Comparison of ENCODE assay signal across 9 mouse cellular contexts in the genomic region with DNA sequence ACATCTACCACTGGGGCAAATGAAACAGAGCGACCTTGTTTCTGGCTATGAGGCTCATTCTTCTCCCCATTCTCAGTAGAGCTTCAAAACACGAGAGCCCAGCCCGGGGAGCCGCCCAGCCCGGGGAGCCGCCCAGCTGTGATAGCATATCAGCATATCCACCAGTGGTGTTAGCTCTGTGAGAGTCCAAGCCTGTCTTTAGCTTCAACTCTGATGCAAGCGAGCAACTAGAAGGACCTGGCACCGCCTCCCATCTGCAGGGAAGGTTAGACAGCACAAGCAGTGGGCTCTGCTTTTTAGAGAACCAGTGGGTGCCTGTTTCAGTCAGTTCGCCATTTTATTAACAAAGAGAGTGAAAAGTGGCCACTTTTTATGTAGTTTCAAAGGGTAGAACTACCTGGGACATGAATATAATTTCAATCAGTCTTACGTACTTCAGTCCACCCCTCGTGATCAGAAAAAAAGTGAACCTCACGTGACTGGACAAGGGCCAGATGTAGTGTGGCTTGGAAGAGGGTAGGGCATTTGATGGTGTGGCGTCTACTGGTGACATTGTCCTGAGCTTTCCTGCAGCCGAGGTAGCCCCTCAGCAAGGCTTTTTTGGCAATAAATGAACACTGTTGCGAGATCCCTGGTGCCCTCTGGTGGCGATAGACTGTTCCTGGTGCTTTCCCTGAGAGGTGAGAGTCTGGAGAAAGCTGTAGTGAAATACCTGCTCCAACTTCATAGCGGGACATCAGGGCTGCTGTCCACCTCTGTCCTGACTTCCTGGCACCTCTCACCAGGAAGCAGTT.
DNase-seq lines count a peak whose midpoint lies in the region; ATAC-seq and TF ChIP-seq lines count a peak whose summit lies in the region.
"Had no signal": no experiment of that assay in that cellular context is flagged by ENCODE, and none has a peak within 500 bp of the region (broad histone marks: within the 10 kb centered on the region; RNA-seq: fewer than 3 reads in every experiment).

No protein-coding gene starts in this region.

- TF ChIP-seq RAD21 in MEL (IDR thresholded peaks at IDR 0.05; ENCODE audit: low read depth, low read length) = peak; percentile 3

- H3K79me2 ChIP-seq in MEL (ENCODE audit: control insufficient read depth, insufficient read depth, low read length, poor library complexity) = no peaks in the 10 kb centered on the region

- no peak for TF ChIP-seq POLR2A in MEL (IDR thresholded peaks at IDR 0.05; ENCODE audit: control insufficient read depth in 1 of 2, insufficient read depth in 1 of 2, low read depth in 1 of 2, low read length in 2 of 2, poor library complexity in 1 of 2)

- no peak overlapping the region for H3K27ac ChIP-seq in heart, embryonic 12.5 days (ENCODE audit: poor library complexity, severe bottlenecking)
- H3K27ac ChIP-seq in MEL (ENCODE audit: control insufficient read depth, low read depth, low read length) = no peak overlapping the region
- H3K27ac ChIP-seq in heart, embryonic 15.5 days = no peak overlapping the region
- H3K27ac ChIP-seq in midbrain, embryonic 14.5 days (replicated peaks; ENCODE audit: low read depth, low read length) = no peak overlapping the region
- H3K27ac ChIP-seq: liver, embryonic 15.5 days had no signal

- 27% methylated on average over 17 of the region's 17 CpGs for WGBS in heart, embryonic 12.5 days
- 26% methylated on average over 17 of the region's 17 CpGs for WGBS in heart, embryonic 15.5 days
- 50% methylated on average over 17 of the region's 17 CpGs for WGBS in midbrain, embryonic 14.5 days

- ATAC-seq in heart, embryonic 12.5 days (ENCODE audit: insufficient number of reproducible peaks, low FRiP score) = no peak
- no peak for ATAC-seq in heart, embryonic 15.5 days (replicated peaks; ENCODE audit: insufficient number of reproducible peaks, insufficient read depth, low FRiP score, low read depth)
- peak; percentile 55; the same call in 1 of the 2 replicates for ATAC-seq in midbrain, embryonic 14.5 days (ENCODE audit: low FRiP score, low TSS enrichment)

- DNase-seq in heart, adult 9 months (ENCODE audit: low spot score in 2 of 2) = no peak
- DNase-seq in MEL (ENCODE audit: low read depth, low spot score) = peak; percentile 3
- DNase-seq in cerebellum, postnatal 25 days = peak; percentile 52 to 74
- peak; percentile 49 to 58 for DNase-seq in layer of hippocampus, postnatal 36 days
- peak; percentile 88 for DNase-seq in midbrain, embryonic 14.5 days
- DNase-seq in thymus, postnatal 14 days = peak; percentile 37

- H3K9me3 ChIP-seq in heart, embryonic 12.5 days (replicated peaks) = no peaks in the 10 kb centered on the region
- no peaks in the 10 kb centered on the region for H3K9me3 ChIP-seq in MEL (replicated peaks; ENCODE audit: insufficient read depth, low read length)
- H3K9me3 ChIP-seq in heart, embryonic 15.5 days (replicated peaks) = no peaks in the 10 kb centered on the region
- H3K9me3 ChIP-seq in midbrain, embryonic 14.5 days (ENCODE audit: control insufficient read depth, low read length) = no peaks in the 10 kb centered on the region
- H3K9me3 ChIP-seq: liver, embryonic 15.5 days had no signal

- no peaks in the 10 kb centered on the region for H3K27me3 ChIP-seq in heart, embryonic 12.5 days (replicated peaks)
- no peaks in the 10 kb centered on the region for H3K27me3 ChIP-seq in MEL (ENCODE audit: control insufficient read depth in 1 of 2, insufficient read depth in 2 of 2, low read length in 2 of 2)
- H3K27me3 ChIP-seq in heart, embryonic 15.5 days = no peaks in the 10 kb centered on the region
- H3K27me3 ChIP-seq in midbrain, embryonic 14.5 days (ENCODE audit: control insufficient read depth, insufficient read depth, low read length) = no peaks in the 10 kb centered on the region
- H3K27me3 ChIP-seq: liver, embryonic 15.5 days had no signal

- no peak for TF ChIP-seq EP300 in MEL (IDR thresholded peaks at IDR 0.05; ENCODE audit: low read depth in 1 of 2, low read length in 2 of 2)

- peaks cover 10% of the 10 kb centered on the region for H3K4me1 ChIP-seq in heart, embryonic 12.5 days (replicated peaks)
- H3K4me1 ChIP-seq in MEL (ENCODE audit: control insufficient read depth in 1 of 2, insufficient read depth in 2 of 2, low read length in 2 of 2) = no peaks in the 10 kb centered on the region
- peaks cover 12% of the 10 kb centered on the region for H3K4me1 ChIP-seq in heart, embryonic 15.5 days (replicated peaks)
- 0 out of 2 replicates have a peak, but pooled peaks cover 4% of the 10 kb centered on the region for H3K4me1 ChIP-seq in midbrain, embryonic 14.5 days (ENCODE audit: control insufficient read depth, insufficient read depth, low read length)
- H3K4me1 ChIP-seq: liver, embryonic 15.5 days had no signal

- TF ChIP-seq CTCF in MEL (IDR thresholded peaks at IDR 0.05 in 2 of 3, conservative IDR thresholded peaks at IDR 0.05 in 1 of 3; ENCODE audit: control insufficient read depth in 1 of 3, insufficient read depth in 1 of 3, low read depth in 2 of 3, low read length in 3 of 3, poor library complexity in 1 of 3, severe bottlenecking in 1 of 3) = peak in 2 of 3 experiments; percentile 21 to 31; a peak in 4 of 6 replicates

- no peak overlapping the region for H3K9ac ChIP-seq in heart, embryonic 12.5 days
- no peak overlapping the region for H3K9ac ChIP-seq in MEL (ENCODE audit: control insufficient read depth, low read depth, low read length, poor library complexity, severe bottlenecking)
- H3K9ac ChIP-seq in heart, embryonic 15.5 days = 0 out of 2 replicates have a peak overlapping the region, but pooled peaks have one; percentile 7
- no peak overlapping the region for H3K9ac ChIP-seq in midbrain, embryonic 14.5 days (replicated peaks; ENCODE audit: low read length)
- H3K9ac ChIP-seq: liver, embryonic 15.5 days had no signal

- no peak overlapping the region for H3K4me3 ChIP-seq in heart, embryonic 12.5 days
- H3K4me3 ChIP-seq in MEL (ENCODE audit: control insufficient read depth in 1 of 2, insufficient read depth in 1 of 2, low read depth in 2 of 2, low read length in 2 of 2) = no peak overlapping the region
- H3K4me3 ChIP-seq in heart, embryonic 15.5 days = peak overlapping the region; percentile 24; the same call in 1 of the 2 replicates
- H3K4me3 ChIP-seq in midbrain, embryonic 14.5 days (replicated peaks; ENCODE audit: low read depth, low read length) = no peak overlapping the region
- H3K4me3 ChIP-seq: liver, embryonic 15.5 days had no signal

- H3K36me3 ChIP-seq in heart, embryonic 12.5 days = no peaks in the 10 kb centered on the region
- H3K36me3 ChIP-seq in MEL (ENCODE audit: control insufficient read depth in 1 of 2, insufficient read depth in 2 of 2, low read length in 2 of 2) = no peaks in the 10 kb centered on the region
- no peaks in the 10 kb centered on the region for H3K36me3 ChIP-seq in heart, embryonic 15.5 days
- no peaks in the 10 kb centered on the region for H3K36me3 ChIP-seq in midbrain, embryonic 14.5 days (ENCODE audit: control insufficient read depth, insufficient read depth, low read length)
- H3K36me3 ChIP-seq: liver, embryonic 15.5 days had no signal

- H3K4me2 ChIP-seq in heart, embryonic 12.5 days = peak overlapping the region; percentile 48
- H3K4me2 ChIP-seq in heart, embryonic 15.5 days = peak overlapping the region; percentile 54
- H3K4me2 ChIP-seq in midbrain, embryonic 14.5 days (ENCODE audit: low read length) = no peak overlapping the region
- H3K4me2 ChIP-seq: liver, embryonic 15.5 days had no signal

TF ChIP-seq in MEL, 35 proteins besides CTCF, POLR2A, EP300 and RAD21:
- peak; percentile 36 for TF ChIP-seq SMC3 (IDR thresholded peaks at IDR 0.05; ENCODE audit: low read depth, low read length)
- no peak for TF ChIP-seq ZNF384 (IDR thresholded peaks at IDR 0.05; ENCODE audit: low read depth, low read length)

Comparison
In these comparisons a context has a peak if more than half of its experiments do, and no peak if none do; other contexts are left out.
1. DNase-seq: peak in MEL (single experiment), cerebellum, postnatal 25 days (2 of 2), layer of hippocampus, postnatal 36 days (2 of 2), midbrain, embryonic 14.5 days (single experiment) and thymus, postnatal 14 days (single experiment); none in heart, adult 9 months (0 of 2).